25 mouse cellular contexts compared by ENCODE assay signal in the genomic region with DNA sequence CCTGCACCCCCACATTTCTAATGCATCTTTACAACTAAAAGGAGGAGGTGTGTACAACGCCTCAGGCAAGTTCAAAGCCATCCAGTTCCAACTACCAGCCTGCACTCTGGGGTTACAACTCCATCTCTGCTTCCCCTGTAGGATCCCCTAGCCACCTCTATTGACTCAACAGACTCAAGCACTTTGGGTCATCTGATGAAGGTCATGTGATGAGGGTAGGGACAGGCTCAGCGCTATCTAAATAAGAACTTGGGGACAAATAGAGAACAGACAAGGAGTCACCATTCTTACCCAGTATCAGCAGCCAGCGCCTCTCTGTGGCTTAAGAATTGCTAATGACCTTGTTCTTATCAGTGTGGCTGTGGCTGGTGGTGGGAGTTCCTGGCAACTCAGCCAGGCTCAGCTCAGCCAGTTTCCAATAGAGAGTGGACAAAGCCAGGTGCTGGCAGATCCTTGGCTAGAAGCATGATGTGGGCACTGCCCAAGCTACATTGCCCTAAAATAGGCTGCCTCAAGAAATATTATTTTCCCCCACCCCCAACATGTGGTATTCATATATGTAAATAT. TPM values are rescaled to one million over a fixed set of nuclear protein-coding genes. Genes with fewer than 3 reads are reported as not detected.
DNase-seq lines count a peak whose midpoint lies in the region; ATAC-seq and TF ChIP-seq lines count a peak whose summit lies in the region.
"Had no signal": no experiment of that assay in that cellular context is flagged by ENCODE, and none has a peak within 500 bp of the region (broad histone marks: within the 10 kb centered on the region; RNA-seq: fewer than 3 reads in every experiment).

No protein-coding gene starts in this region.

- WGBS in heart, adult 2 months: 53% methylated on average over 3 of the region's 3 CpGs
- WGBS in heart, embryonic 11.5 days (ENCODE audit: insufficient replicate concordance): 39% methylated on average over 3 of the region's 3 CpGs

- H3K79me2 ChIP-seq in heart, adult 2 months (replicated peaks; ENCODE audit: control insufficient read depth, insufficient read depth, low read length): no peaks in the 10 kb centered on the region

- no peak for ATAC-seq in heart, embryonic 11.5 days (replicated peaks; ENCODE audit: insufficient number of reproducible peaks, low FRiP score, low TSS enrichment)
- ATAC-seq: CD4-positive, CD25-positive, alpha-beta regulatory T cell, adult 4 months; forebrain, embryonic 15.5 days; hindbrain, embryonic 16.5 days; intestine, embryonic 15.5 days; midbrain, embryonic 15.5 days had no signal

- no peaks in the 10 kb centered on the region for H3K9me3 ChIP-seq in heart, embryonic 11.5 days (replicated peaks; ENCODE audit: control insufficient read depth, low read length)
- H3K9me3 ChIP-seq: forebrain, embryonic 15.5 days; hindbrain, embryonic 10.5 days; intestine, embryonic 15.5 days; midbrain, embryonic 15.5 days; neural tube, embryonic 15.5 days; stomach, embryonic 15.5 days had no signal

- no peak overlapping the region for H3K4me3 ChIP-seq in heart, adult 2 months
- H3K4me3 ChIP-seq in heart, embryonic 11.5 days (ENCODE audit: low read depth, low read length): no peak overlapping the region
- H3K4me3 ChIP-seq: forebrain, embryonic 15.5 days; hindbrain, embryonic 10.5 days; intestine, embryonic 15.5 days; layer of hippocampus, adult 2 months; midbrain, embryonic 15.5 days; neural tube, embryonic 15.5 days; stomach, embryonic 15.5 days had no signal

- TF ChIP-seq POLR2A in heart, adult 2 months (IDR thresholded peaks at IDR 0.05; ENCODE audit: insufficient read depth, low read depth, low read length): no peak

- no peak overlapping the region for H3K4me2 ChIP-seq in heart, embryonic 11.5 days
- H3K4me2 ChIP-seq: forebrain, embryonic 15.5 days; intestine, embryonic 15.5 days; midbrain, embryonic 15.5 days; neural tube, embryonic 15.5 days; stomach, embryonic 15.5 days had no signal

- peak overlapping the region; percentile 53 for H3K27ac ChIP-seq in heart, adult 2 months
- H3K27ac ChIP-seq in heart, embryonic 11.5 days (ENCODE audit: low read depth, low read length): no peak overlapping the region
- H3K27ac ChIP-seq: forebrain, embryonic 15.5 days; hindbrain, embryonic 10.5 days; intestine, embryonic 15.5 days; layer of hippocampus, adult 2 months; midbrain, embryonic 15.5 days; neural tube, embryonic 15.5 days; stomach, embryonic 15.5 days had no signal

- peaks cover 27% of the 10 kb centered on the region for H3K4me1 ChIP-seq in heart, adult 2 months (ENCODE audit: control insufficient read depth, insufficient read depth, low read length)
- peaks cover 19% of the 10 kb centered on the region for H3K4me1 ChIP-seq in heart, embryonic 11.5 days (ENCODE audit: control insufficient read depth, insufficient read depth, low read length)

- intact Hi-C loops in heart, adult 2 months (cut with DNase I): no loop called here

- TF ChIP-seq CTCF in heart, adult 2 months (IDR thresholded peaks at IDR 0.05): no peak

- no peaks in the 10 kb centered on the region for H3K36me3 ChIP-seq in heart, adult 2 months (ENCODE audit: control insufficient read depth, insufficient read depth, low read length)
- H3K36me3 ChIP-seq in heart, embryonic 11.5 days (ENCODE audit: control insufficient read depth, insufficient read depth, low read length): no peaks in the 10 kb centered on the region
- H3K36me3 ChIP-seq: forebrain, embryonic 15.5 days; hindbrain, embryonic 10.5 days; intestine, embryonic 15.5 days; midbrain, embryonic 15.5 days; neural tube, embryonic 15.5 days; stomach, embryonic 15.5 days had no signal

- no peaks in the 10 kb centered on the region for H3K27me3 ChIP-seq in heart, adult 2 months (ENCODE audit: control insufficient read depth, insufficient read depth, low read length)
- peaks cover 24% of the 10 kb centered on the region for H3K27me3 ChIP-seq in heart, embryonic 11.5 days (ENCODE audit: control insufficient read depth, insufficient read depth, low read length)
- H3K27me3 ChIP-seq: forebrain, embryonic 15.5 days; intestine, embryonic 15.5 days; midbrain, embryonic 15.5 days; stomach, embryonic 15.5 days had no signal

- no peak overlapping the region for H3K9ac ChIP-seq in heart, adult 2 months (ENCODE audit: low read depth, low read length)
- no peak overlapping the region for H3K9ac ChIP-seq in heart, embryonic 11.5 days (ENCODE audit: low read depth, low read length)
- H3K9ac ChIP-seq: forebrain, embryonic 15.5 days; intestine, embryonic 15.5 days; midbrain, embryonic 15.5 days; neural tube, embryonic 15.5 days; stomach, embryonic 15.5 days had no signal

- TF ChIP-seq EP300 in heart, adult 2 months (IDR thresholded peaks at IDR 0.05; ENCODE audit: insufficient read depth, low read depth, low read length): peak; percentile 44; the same call in 1 of the 2 replicates

- DNase-seq in adrenal gland, adult (ENCODE audit: inconsistent age in 2 of 2, low spot score in 1 of 2): peak; percentile 31 to 62
- no peak for DNase-seq in adrenal gland, postnatal 14 days
- DNase-seq in heart, adult 2 months: peak in 1 of 2 experiments; percentile 77
- DNase-seq in ovary, postnatal 36 days (ENCODE audit: low spot score): peak; percentile 53
- no peak for DNase-seq in ovary, postnatal 10 days (ENCODE audit: low spot score)
- DNase-seq in naive thymus-derived CD4-positive, alpha-beta T cell, adult 2 months (ENCODE audit: low read depth): peak; percentile 13
- no peak for DNase-seq in frontal cortex, postnatal 36 days (ENCODE audit: low spot score in 2 of 2)
- DNase-seq: cerebellum, adult 2 months; cerebellum, postnatal 36 days; embryo, embryonic 11 days; gastrocnemius, postnatal 14 days; kidney, adult 8-10 months; lung, postnatal 4 days; retina, postnatal 1 day; thymus, adult 2 months had no signal

RNA-seq across cellular contexts. Expression of a gene that starts 4.3 kb away (rescaled TPM):
- total RNA-seq in adrenal gland, postnatal 14 days (2021): 12.6 and 15.0 TPM in 2 replicates
- total RNA-seq in heart, adult 2 months (2021): 10 to 100 TPM; 30.8 to 33.8 TPM
- polyA plus RNA-seq in heart, adult 2 months (2012; rRNA removed): 57.6 and 58.2 TPM in 2 replicates
- polyA plus RNA-seq in heart, embryonic 11.5 days (2014; fragmentation: Nextera tagmentation; extraction: Ambion mirVana): 8.6 and 12.0 TPM in 2 replicates

RNA-seq across cellular contexts. Expression of a gene that starts 35.4 kb away (rescaled TPM):
- 24.3 and 28.3 TPM in 2 replicates for total RNA-seq in adrenal gland, postnatal 14 days (2021)
- total RNA-seq in heart, adult 2 months (2021): 10 to 100 TPM; 59.9 to 63.6 TPM
- 37.4 and 62.3 TPM in 2 replicates for polyA plus RNA-seq in heart, adult 2 months (2012; rRNA removed)
- polyA plus RNA-seq in heart, embryonic 11.5 days (2014; fragmentation: Nextera tagmentation; extraction: Ambion mirVana): 51.6 and 61.3 TPM in 2 replicates
- polyA plus RNA-seq: CD4-positive, CD25-positive, alpha-beta regulatory T cell, adult 4 months had no signal

RNA-seq across cellular contexts. Expression of a gene that starts 36.6 kb away (rescaled TPM):
- 3.5 and 7.2 TPM in 2 replicates for total RNA-seq in adrenal gland, postnatal 14 days (2021)
- 1 to 10 TPM; 5.1 to 5.5 TPM for total RNA-seq in heart, adult 2 months (2021)
- polyA plus RNA-seq in heart, adult 2 months (2012; rRNA removed): 5.6 and 7.0 TPM in 2 replicates
- 4.0 and 5.4 TPM in 2 replicates for polyA plus RNA-seq in heart, embryonic 11.5 days (2014; fragmentation: Nextera tagmentation; extraction: Ambion mirVana)
- polyA plus RNA-seq: CD4-positive, CD25-positive, alpha-beta regulatory T cell, adult 4 months had no signal

Comparison
In these comparisons a context has a peak if more than half of its experiments do, and no peak if none do; other contexts are left out.
1. DNase-seq: peak in adrenal gland, adult (2 of 2), ovary, postnatal 36 days (single experiment) and naive thymus-derived CD4-positive, alpha-beta T cell, adult 2 months (single experiment); none in adrenal gland, postnatal 14 days (single experiment), ovary, postnatal 10 days (single experiment) and frontal cortex, postnatal 36 days (0 of 2).